Mouse (Mus musculus) mature B cell (primary cell): Measurements from ENCODE around the gene Zmynd8.

Source experiments
- in situ Hi-C: fragments of 300-500 bp; cut with MboI; formaldehyde crosslinking; loops from 2 replicates; pipeline ENCODE4 v1.14.3; 2019

The Zmynd8 gene

GRCm38 (mm10) chr2:165833468-165833867 lies 65.3 kb downstream of the Zmynd8 start:
- in situ Hi-C loops = no loop called here

DNA sequence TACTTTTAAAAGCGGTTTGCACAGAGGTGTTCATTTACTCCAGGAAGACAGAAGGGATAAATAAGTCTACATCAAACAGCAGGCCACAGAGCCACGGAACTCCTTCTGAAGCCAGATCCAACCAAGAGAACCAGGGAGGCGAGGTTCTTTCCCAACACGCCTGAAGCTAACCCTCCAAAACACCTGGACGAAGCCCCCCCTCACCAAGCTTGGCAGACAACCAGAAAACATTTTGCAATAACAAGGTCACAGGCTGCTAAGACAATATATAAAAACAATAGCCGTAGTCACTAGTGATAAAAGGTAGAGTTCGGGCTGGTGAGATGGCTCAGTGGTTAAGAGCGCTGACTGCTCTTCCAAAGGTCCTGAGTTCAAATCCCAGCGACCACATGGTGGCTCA lies 66.1 kb downstream of the Zmynd8 start:
- in situ Hi-C loops = no loop called here

DNA sequence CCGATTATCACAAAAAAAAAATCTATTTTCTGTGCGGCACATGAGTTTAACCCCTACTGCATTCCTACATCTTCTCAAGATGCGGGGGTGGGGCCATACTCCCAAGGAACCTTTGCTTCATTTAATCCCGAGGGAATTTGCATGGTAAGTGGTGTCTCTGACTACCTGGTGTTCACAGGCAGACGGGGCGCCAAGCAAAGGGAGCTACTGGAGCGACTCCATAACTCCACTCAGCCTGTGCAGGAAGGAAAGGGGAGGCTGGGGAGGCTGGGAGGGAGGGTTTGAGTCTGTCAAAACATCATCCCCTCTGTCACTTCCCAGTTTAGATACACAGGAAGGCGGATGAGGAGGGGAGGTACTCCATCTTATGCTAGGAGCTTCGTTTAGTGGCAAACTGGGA lies 66.5 kb downstream of the Zmynd8 start:
- in situ Hi-C loops = no loop called here

- in situ Hi-C loops = no loop called here
These were observed 67.1 kb downstream of the Zmynd8 start for GRCm38 (mm10) chr2:165831637-165832289.

- in situ Hi-C loops = loop anchor here (10.0 kb wide), 1 partner anchor 216 kb away; no protein-coding TSS in a partner anchor
These were observed 70.0 kb downstream of the Zmynd8 start for GRCm38 (mm10) chr2:165828770-165829169.

- in situ Hi-C loops = loop anchor here (10.0 kb wide), 1 partner anchor 219 kb away; no protein-coding TSS in a partner anchor
These were observed 72.7 kb downstream of the Zmynd8 start for GRCm38 (mm10) chr2:165825964-165826712.

- in situ Hi-C loops = loop anchor here (10.0 kb wide), 1 partner anchor 219 kb away; no protein-coding TSS in a partner anchor
These were observed 73.4 kb downstream of the Zmynd8 start for GRCm38 (mm10) chr2:165825261-165825900.

DNA sequence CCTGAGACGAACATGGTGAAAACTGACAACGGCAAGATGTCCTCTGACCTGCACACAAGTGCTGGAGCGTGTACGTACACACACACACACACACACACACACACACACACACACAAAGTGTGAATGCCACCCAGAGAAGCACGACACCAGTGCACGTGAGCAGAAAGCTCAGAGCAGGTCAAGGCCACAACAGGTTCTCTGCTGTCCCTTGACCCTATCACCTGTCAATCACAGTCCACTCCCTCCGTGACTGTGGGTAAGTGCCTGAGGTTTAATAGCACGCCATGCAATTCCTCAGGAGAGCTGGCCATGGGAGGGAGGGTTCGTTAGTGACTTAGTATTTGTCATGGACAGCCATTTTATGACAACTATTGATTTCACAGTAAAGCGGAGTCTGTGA lies 74.0 kb downstream of the Zmynd8 start:
- in situ Hi-C loops = loop anchor here (5.0 to 10.0 kb wide), 2 partner anchors 87 to 220 kb away; no protein-coding TSS in a partner anchor

DNA sequence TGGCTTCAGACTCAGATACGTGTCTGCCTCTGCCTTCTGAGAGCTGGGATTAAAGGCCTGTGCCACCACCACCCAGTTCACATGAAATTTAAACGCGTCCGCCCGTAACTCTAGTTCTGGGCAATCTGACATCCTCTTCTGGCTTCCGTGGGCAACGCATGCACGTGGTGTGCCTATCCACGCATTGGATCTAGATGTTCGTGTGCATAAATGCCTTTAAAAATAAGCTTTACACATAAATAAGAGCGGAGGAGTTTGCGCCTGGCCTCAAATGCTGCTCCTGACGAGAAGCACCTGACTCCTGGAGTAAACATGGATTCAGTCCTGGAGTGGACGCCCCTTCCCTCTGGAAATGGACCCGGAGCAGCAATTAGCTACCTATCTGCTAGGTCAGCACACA lies 76.3 kb downstream of the Zmynd8 start:
- in situ Hi-C loops = loop anchor here (5.0 to 10.0 kb wide), 2 partner anchors 90 to 222 kb away; no protein-coding TSS in a partner anchor

DNA sequence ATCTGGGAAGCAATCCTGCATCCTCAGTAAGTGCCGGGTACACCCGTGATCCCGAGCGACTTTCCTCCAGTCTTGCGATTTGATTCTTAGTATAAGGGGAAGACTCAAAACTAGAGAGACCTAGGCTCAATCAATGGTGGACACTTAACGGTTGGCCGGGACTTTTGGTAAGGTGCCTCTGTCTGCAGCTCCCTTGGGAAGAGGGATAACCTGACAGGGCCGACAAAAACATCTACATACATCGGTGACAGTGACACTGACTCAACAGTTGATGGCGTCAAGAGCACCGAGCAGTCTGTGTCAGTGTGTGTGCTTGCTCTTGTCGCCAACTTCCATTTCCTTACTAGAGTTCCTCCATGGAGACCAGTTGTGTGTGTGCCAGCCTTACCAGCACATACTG lies 77.1 kb downstream of the Zmynd8 start:
- in situ Hi-C loops = loop anchor here (5.0 to 10.0 kb wide), 2 partner anchors 91 to 223 kb away; no protein-coding TSS in a partner anchor

DNA sequence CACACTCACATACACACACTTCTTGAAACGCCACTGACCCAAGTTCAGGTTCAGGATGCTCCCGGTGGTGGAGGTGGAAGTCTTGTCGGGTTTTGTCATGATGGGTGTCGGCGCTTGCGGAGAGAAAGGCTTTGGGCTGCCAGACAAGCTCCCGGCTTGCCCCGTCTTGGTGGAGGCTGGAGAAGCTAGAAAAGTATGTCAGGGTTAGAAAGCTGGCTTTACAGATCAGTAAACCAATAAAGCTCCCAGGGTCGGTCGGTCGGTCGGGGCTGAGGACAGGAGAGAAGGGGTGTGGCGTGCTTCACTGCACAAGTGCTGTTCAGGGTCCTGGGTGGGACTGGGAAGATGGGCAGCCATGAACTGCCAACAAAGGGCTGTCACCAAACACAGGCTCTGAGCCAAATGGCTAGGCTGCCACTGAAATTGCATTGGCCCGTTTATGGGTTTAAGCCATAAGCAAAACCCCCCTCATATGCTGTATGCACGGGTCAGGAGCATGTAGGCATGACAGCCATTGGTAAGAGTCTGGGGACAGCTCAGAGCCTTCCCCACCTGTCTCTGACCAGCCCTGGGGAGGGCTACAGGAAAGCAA lies 78.2 kb downstream of the Zmynd8 start:
- in situ Hi-C loops = loop anchor here (5.0 to 10.0 kb wide), 2 partner anchors 92 to 224 kb away; no protein-coding TSS in a partner anchor

- in situ Hi-C loops = loop anchor here (5.0 to 10.0 kb wide), 2 partner anchors 92 to 225 kb away; no protein-coding TSS in a partner anchor
These were observed 78.7 kb downstream of the Zmynd8 start for GRCm38 (mm10) chr2:165820073-165820472.

- in situ Hi-C loops = no loop called here
These were observed 79.5 kb downstream of the Zmynd8 start for GRCm38 (mm10) chr2:165818985-165819948.

DNA sequence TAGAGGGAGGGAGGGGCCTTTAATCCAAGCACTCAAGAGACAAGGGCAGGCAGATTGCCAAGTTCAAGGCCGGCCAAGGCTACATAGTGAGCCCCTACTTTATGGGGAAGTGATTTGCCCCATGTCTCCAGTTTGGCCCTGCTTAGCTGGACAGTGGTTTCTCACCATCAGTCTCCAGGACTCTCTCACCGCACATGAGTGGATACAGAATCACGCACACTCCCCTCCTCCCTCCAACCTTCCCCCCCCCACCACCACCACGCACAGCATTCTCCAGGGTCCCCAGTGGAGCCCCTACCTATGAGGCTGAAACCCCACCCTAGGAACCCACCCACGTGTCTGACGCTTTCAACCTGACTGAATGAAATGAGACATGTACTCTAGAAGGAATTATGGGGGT lies 80.2 kb downstream of the Zmynd8 start:
- in situ Hi-C loops = no loop called here

GRCm38 (mm10) chr2:165817437-165817836 lies 81.4 kb downstream of the Zmynd8 start:
- in situ Hi-C loops = no loop called here

DNA sequence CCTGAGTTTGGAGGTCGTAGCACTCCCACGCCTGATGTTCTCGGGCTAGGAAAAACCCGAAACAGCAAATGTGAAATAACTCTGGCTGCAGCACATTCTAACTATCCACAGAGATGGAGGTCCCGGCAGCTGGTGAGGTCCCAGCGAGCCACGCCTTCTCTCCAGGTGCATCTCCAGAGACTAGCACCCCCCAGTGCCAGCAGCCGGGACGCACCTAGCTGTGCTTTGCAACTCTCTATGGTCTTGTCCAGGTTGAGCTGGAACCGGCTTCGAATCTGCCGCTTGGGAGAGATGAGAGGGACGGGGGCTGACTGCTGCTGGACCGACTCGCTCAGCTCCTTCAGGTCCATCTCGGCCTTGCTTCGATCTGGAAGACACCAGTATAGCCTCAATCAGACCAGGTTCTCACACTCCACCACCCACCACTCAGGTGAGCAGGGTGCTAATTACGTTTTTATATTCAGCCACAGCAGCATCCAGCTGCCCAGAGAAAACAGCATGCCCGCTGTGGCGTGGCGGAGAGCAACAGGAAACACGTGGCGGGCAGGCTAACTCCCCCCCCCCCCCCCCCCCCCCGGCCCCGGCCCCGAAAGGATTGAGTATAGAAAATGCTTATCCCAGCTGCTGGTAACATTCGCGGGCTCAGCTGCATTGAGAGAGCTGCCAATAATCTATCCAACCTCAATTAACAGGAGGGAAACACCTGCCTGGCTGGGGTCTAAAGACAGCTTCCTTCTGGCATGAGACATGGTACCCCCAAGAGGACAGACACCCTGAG lies 83.5 kb downstream of the Zmynd8 start:
- in situ Hi-C loops = no loop called here

- in situ Hi-C loops = no loop called here
These were observed 85.9 kb downstream of the Zmynd8 start for GRCm38 (mm10) chr2:165812889-165813288.

DNA sequence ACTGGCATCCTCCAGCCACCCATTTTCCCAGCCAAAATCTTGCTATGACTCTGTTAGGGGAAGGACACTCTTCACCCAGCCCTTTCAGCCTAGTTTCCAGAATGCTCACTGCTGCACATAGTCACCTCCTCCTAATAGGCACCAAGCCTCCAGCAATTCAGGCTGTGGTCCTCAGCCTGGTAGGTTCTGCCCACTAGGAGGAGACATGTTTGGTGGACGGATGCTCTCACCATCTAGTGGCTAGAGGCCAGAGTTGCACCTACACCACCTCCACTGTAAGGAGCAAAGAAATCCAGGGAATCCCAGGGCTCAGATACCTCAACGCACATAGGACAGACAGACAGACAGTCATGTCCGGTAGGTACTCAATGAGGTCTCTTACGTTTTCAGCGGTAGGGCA lies 87.3 kb downstream of the Zmynd8 start:
- in situ Hi-C loops = no loop called here

DNA sequence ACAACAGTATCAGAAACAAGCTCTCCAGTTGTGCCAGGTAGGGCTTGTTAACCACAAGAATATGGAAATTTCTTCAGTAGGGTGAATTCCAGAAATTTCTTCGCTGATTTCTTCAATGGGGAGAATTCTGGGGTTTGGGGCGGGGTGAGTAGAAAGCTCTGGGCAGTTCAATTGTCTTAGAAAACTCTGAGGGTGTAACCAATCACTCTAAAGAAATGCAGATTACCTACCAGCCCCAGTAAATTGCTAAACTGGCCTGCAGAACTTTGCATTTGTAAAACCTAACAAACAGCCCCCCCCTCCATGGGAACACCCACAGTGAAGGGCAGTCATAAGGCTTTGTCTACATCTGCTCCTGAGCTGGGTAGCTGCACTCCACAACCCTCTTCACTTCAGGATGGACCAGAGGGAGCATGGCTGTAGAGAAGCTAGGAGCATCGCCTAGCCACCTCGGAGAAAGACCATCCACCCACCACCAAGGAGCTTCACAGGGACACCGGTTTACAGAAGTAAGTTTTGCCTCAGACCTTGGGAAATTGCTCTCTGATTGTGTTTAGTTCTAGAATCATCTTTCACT lies 88.8 kb downstream of the Zmynd8 start:
- in situ Hi-C loops = no loop called here

- in situ Hi-C loops = no loop called here
These were observed 89.7 kb downstream of the Zmynd8 start for GRCm38 (mm10) chr2:165809091-165809490.
